Mouse (Mus musculus): Measurements from ENCODE around the gene Tmcc2. TPM values are rescaled to one million over a fixed set of nuclear protein-coding genes. Genes with fewer than 3 reads are reported as not detected.

The Tmcc2 gene
- polyA plus RNA-seq, 1 experiment = 6.0 TPM

- TF ChIP-seq POLR2A (IDR thresholded peaks at IDR 0.05; ENCODE audit: low read depth, low read length) (peak; percentile 81), CTCF (conservative IDR thresholded peaks at IDR 0.05; ENCODE audit: insufficient read depth, insufficient read length, low read depth, low read length) (no peak)
- WGBS = under 1% methylated on average over 67 of the region's 67 CpGs
- DNase-seq = peak; percentile 98
- Histone ChIP-seq H3K4me1 (ENCODE audit: control insufficient read depth, insufficient read depth, low read length) (peaks cover 41% of the 10 kb centered on the region), H3K27ac (ENCODE audit: insufficient read depth, low read depth, low read length) (peak within 1 kb of the TSS; percentile 94), H3K4me3 (ENCODE audit: insufficient read depth, low read depth, low read length) (peak within 1 kb of the TSS; percentile 79), H3K36me3 (ENCODE audit: control insufficient read depth, insufficient read depth, low read length) (no peaks in the 10 kb centered on the region), H3K27me3 (replicated peaks; ENCODE audit: control insufficient read depth, insufficient read depth, low read length) (no peaks in the 10 kb centered on the region)
Observed at GRCm38 (mm10) chr1:132315889-132316624, 75.0 kb downstream of the Tmcc2 start, which contains the start of gene Nuak2. TSS of gene Nuak2 (plus strand) at chr1:132316126.

DNA sequence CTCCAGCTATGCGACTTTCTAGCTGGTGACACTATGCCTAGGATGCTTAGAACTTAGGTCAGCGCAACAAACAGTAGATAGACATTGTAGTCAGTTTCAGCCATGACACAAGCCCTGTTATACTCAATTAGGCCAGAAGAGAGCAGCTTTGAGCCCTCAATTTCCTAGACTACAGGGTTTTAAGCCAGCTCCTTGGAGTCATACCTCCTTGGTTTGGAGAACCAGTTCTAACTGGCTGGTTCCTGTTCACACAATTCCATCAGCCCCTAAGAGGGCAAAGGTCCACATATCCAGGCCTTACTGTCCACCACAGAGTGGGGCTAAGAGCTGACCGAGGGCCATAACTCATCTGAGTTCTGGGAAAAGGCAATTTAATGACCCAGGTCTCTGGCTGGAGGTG lies 78.4 kb downstream of the Tmcc2 start:
- Histone ChIP-seq H3K4me3 (ENCODE audit: insufficient read depth, low read depth, low read length) (no peak overlapping the region), H3K27ac (ENCODE audit: insufficient read depth, low read depth, low read length) (peak overlapping the region; percentile 88), H3K4me1 (ENCODE audit: control insufficient read depth, insufficient read depth, low read length) (peaks cover 32% of the 10 kb centered on the region), H3K27me3 (replicated peaks; ENCODE audit: control insufficient read depth, insufficient read depth, low read length) (no peaks in the 10 kb centered on the region), H3K36me3 (ENCODE audit: control insufficient read depth, insufficient read depth, low read length) (no peaks in the 10 kb centered on the region)
- TF ChIP-seq CTCF (conservative IDR thresholded peaks at IDR 0.05; ENCODE audit: insufficient read depth, insufficient read length, low read depth, low read length) (peak; percentile 42), POLR2A (IDR thresholded peaks at IDR 0.05; ENCODE audit: low read depth, low read length) (no peak)
- 46% methylated on average over 3 of the region's 3 CpGs for WGBS
- peak; percentile 94 for DNase-seq

DNA sequence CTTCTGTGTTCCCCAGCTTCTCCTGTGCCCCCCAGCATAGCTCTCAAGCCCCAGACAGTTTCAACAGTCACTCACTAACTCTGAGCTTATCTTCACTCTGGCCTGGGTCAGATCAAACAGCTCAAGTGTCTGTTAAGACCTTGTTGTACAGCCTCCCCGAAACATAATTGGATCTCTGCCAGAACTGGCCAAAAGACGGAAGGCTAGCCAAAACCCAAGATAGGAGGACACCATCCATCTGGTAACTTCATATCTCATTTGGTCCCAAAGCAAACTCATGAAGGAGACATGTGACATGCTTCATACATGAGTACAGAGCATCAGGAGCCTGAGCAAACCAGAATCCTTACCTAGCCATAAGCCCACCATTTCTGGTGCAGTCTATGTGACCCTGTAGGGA lies 79.0 kb downstream of the Tmcc2 start:
- Histone ChIP-seq H3K36me3 (ENCODE audit: control insufficient read depth, insufficient read depth, low read length) (no peaks in the 10 kb centered on the region), H3K4me1 (ENCODE audit: control insufficient read depth, insufficient read depth, low read length) (peaks cover 32% of the 10 kb centered on the region), H3K27me3 (replicated peaks; ENCODE audit: control insufficient read depth, insufficient read depth, low read length) (no peaks in the 10 kb centered on the region), H3K27ac (ENCODE audit: insufficient read depth, low read depth, low read length) (peak overlapping the region; percentile 88), H3K4me3 (ENCODE audit: insufficient read depth, low read depth, low read length) (no peak overlapping the region)
- DNase-seq = peak; percentile 54
- TF ChIP-seq CTCF (conservative IDR thresholded peaks at IDR 0.05; ENCODE audit: insufficient read depth, insufficient read length, low read depth, low read length) = no peak
- TF ChIP-seq POLR2A (IDR thresholded peaks at IDR 0.05; ENCODE audit: low read depth, low read length) = no peak
- 13% methylated on average over 2 of the region's 2 CpGs for WGBS

GRCm38 (mm10) chr1:132311174-132311859 lies 79.8 kb downstream of the Tmcc2 start:
- DNase-seq = peak; percentile 64
- WGBS = 39% methylated on average over 10 of the region's 10 CpGs
- no peak overlapping the region for H3K4me3 ChIP-seq (ENCODE audit: insufficient read depth, low read depth, low read length)
- peaks cover 32% of the 10 kb centered on the region for H3K4me1 ChIP-seq (ENCODE audit: control insufficient read depth, insufficient read depth, low read length)
- TF ChIP-seq CTCF (conservative IDR thresholded peaks at IDR 0.05; ENCODE audit: insufficient read depth, insufficient read length, low read depth, low read length) (no peak), POLR2A (IDR thresholded peaks at IDR 0.05; ENCODE audit: low read depth, low read length) (no peak)
- no peaks in the 10 kb centered on the region for H3K27me3 ChIP-seq (replicated peaks; ENCODE audit: control insufficient read depth, insufficient read depth, low read length)
- H3K27ac ChIP-seq (ENCODE audit: insufficient read depth, low read depth, low read length) = peak overlapping the region; percentile 88
- H3K36me3 ChIP-seq (ENCODE audit: control insufficient read depth, insufficient read depth, low read length) = no peaks in the 10 kb centered on the region

DNA sequence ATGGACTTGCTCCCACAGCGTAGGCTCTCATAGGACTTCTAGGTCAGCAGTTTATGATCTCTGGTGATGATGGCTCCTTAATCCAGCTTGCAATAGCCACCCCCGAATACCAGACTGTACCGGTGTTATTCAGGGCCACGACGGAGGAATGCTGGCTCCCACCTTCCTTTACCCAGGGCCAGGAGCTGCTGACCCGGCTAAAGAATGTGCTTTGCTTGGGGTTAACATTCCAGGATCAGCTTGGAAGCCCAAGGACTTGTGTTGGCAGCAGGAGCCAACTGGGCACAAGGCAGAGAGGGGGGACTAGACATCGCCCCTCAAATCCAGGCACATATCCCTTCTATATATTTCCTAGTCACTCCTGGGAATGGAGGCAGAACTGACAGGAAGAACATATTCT lies 80.3 kb downstream of the Tmcc2 start:
- peak overlapping the region; percentile 88 for H3K27ac ChIP-seq (ENCODE audit: insufficient read depth, low read depth, low read length)
- no peaks in the 10 kb centered on the region for H3K27me3 ChIP-seq (replicated peaks; ENCODE audit: control insufficient read depth, insufficient read depth, low read length)
- H3K36me3 ChIP-seq (ENCODE audit: control insufficient read depth, insufficient read depth, low read length) = no peaks in the 10 kb centered on the region
- DNase-seq = peak; percentile 89
- H3K4me3 ChIP-seq (ENCODE audit: insufficient read depth, low read depth, low read length) = no peak overlapping the region
- peaks cover 32% of the 10 kb centered on the region for H3K4me1 ChIP-seq (ENCODE audit: control insufficient read depth, insufficient read depth, low read length)
- WGBS = 35% methylated on average over 7 of the region's 7 CpGs
- TF ChIP-seq CTCF (conservative IDR thresholded peaks at IDR 0.05; ENCODE audit: insufficient read depth, insufficient read length, low read depth, low read length) (no peak), POLR2A (IDR thresholded peaks at IDR 0.05; ENCODE audit: low read depth, low read length) (no peak)

DNA sequence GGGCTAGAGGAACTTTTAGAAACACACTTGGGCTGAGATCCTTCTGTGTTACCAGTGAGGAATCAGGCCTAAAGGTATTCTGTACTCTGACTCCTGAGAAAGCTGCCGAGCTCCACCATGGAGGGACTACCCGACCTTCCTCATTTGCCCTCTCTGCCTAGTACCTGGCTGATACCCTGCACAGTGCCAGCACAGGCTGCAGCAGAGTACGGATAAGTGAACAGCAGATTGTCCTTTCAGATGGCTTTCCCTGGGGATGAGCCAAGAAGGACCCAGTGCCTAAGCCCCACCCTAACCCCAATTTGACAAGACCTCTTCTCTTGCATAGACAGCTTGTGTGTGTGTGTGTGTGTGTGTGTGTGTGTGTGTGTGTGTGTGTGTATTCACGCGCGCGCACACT lies 82.4 kb downstream of the Tmcc2 start:
- Histone ChIP-seq H3K4me3 (ENCODE audit: insufficient read depth, low read depth, low read length) (no peak overlapping the region), H3K4me1 (ENCODE audit: control insufficient read depth, insufficient read depth, low read length) (peaks cover 36% of the 10 kb centered on the region), H3K27me3 (replicated peaks; ENCODE audit: control insufficient read depth, insufficient read depth, low read length) (no peaks in the 10 kb centered on the region), H3K36me3 (ENCODE audit: control insufficient read depth, insufficient read depth, low read length) (no peaks in the 10 kb centered on the region), H3K27ac (ENCODE audit: insufficient read depth, low read depth, low read length) (no peak overlapping the region)
- no peak for DNase-seq
- TF ChIP-seq POLR2A (IDR thresholded peaks at IDR 0.05; ENCODE audit: low read depth, low read length) = no peak
- no peak for TF ChIP-seq CTCF (conservative IDR thresholded peaks at IDR 0.05; ENCODE audit: insufficient read depth, insufficient read length, low read depth, low read length)
- WGBS = 85% methylated on average over 7 of the region's 7 CpGs

- no peaks in the 10 kb centered on the region for H3K36me3 ChIP-seq (ENCODE audit: control insufficient read depth, insufficient read depth, low read length)
- TF ChIP-seq CTCF (conservative IDR thresholded peaks at IDR 0.05; ENCODE audit: insufficient read depth, insufficient read length, low read depth, low read length) (no peak), POLR2A (IDR thresholded peaks at IDR 0.05; ENCODE audit: low read depth, low read length) (no peak)
- no peak for DNase-seq
- H3K27me3 ChIP-seq (replicated peaks; ENCODE audit: control insufficient read depth, insufficient read depth, low read length) = no peaks in the 10 kb centered on the region
- no peak overlapping the region for H3K4me3 ChIP-seq (ENCODE audit: insufficient read depth, low read depth, low read length)
- H3K4me1 ChIP-seq (ENCODE audit: control insufficient read depth, insufficient read depth, low read length) = peaks cover 33% of the 10 kb centered on the region
- 89% methylated on average over 6 of the region's 6 CpGs for WGBS
- H3K27ac ChIP-seq (ENCODE audit: insufficient read depth, low read depth, low read length) = no peak overlapping the region
Observed at GRCm38 (mm10) chr1:132307962-132308361, 83.1 kb downstream of the Tmcc2 start.

Data from kidney, adult 2 months (tissue).